Mouse (Mus musculus) splenic B cell, adult 2 months (primary cell): ENCODE measurements at regions not wholly inside any gene's neighbourhood (a gene's known extent, or its start where the extent isn't known, plus 50 kb on each side); places are given as distances from the start of the nearest gene placed in this dataset.
A peak's percentile ranks its signal among the peaks of the same experiment; 100 is the strongest.

Experiments used
- DNase-seq: peaks from one replicate; pipeline ENCODE4 v3.0.0-alpha.2; 2011; ENCODE audit warnings: low read depth, low spot score
- H3K27me3 ChIP-seq: 2 replicates; pipeline ENCODE4 v1.6.1; 2012; ENCODE audit warnings: mild to moderate bottlenecking, low read length, moderate library complexity, mixed read lengths; ENCODE audit not compliant: control insufficient read depth, poor library complexity, insufficient read depth, severe bottlenecking
- H3K36me3 ChIP-seq: 2 replicates; pipeline ENCODE4 v1.6.1; 2012; ENCODE audit warnings: mild to moderate bottlenecking, low read length, moderate library complexity, mixed read lengths; ENCODE audit not compliant: control insufficient read depth, poor library complexity, insufficient read depth, severe bottlenecking

DNA sequence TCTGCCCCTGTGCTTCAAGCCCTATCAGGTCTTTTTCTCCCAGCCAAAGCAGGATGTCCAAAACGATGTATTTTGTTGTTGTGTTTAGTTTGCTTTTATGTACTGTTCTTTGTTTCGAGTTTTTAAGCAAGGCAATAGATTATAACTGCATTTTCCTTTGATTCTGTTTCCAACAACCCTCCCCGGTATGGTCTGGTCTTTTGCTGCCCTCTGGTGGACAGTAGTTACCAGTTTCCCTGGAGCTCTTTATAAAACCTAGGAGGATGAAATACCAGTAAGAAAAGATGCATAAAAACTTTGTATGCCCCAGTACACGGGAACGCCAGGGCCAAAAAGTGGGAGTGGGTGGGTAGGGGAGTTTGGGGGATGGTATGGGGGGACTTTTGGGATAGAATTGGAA lies 73.9 kb upstream of the Itm2a start:
- peak; percentile 63 for DNase-seq
- Histone ChIP-seq H3K27me3 (no peaks in the 10 kb centered on the region), H3K36me3 (no peaks in the 10 kb centered on the region)

- no peak for DNase-seq
- H3K36me3 ChIP-seq = no peaks in the 10 kb centered on the region
- H3K27me3 ChIP-seq = no peaks in the 10 kb centered on the region
Observed at GRCm38 (mm10) chrX:107469242-107469641, 66.1 kb upstream of the Itm2a start.
